Mouse (Mus musculus): ENCODE results near the gene Abca1. TPM values are rescaled to one million over a fixed set of nuclear protein-coding genes. Genes with fewer than 3 reads are reported as not detected.

The Abca1 gene
- polyA plus RNA-seq (2014; fragmentation: Illumina TruSeq; extraction: RNeasy Lipid Tissue Mini Kit (QIAGEN cat#74804); ENCODE audit: low read depth, low replicate concordance) = 76.3 TPM

DNA sequence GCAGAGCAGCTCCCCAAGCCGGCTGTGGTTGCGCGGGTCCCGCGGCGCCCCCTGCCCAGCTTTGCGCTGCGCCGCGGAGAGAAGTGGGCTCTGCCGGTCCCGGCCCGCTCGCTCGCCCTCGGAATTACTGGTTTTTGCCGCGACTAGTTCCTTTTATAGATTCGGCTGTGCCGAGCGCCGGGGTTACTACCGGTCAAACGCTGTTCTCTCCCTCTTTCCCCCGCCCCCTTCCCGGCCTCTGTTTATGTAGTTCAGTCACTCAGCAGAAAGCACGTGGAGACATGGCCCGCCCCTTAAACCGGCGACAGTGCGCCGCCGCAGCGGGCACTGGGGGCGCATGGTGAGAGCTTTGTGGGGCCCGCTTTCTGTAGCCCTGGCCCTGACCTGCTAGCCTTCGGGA is at the start of gene Abca1:
Gene Abca1, minus strand, starts transcription at position 129 of the 400 bp plus-strand sequence.

GRCm38 (mm10) chr4:53011732-53012361 is 147.8 kb downstream of the Abca1 start, which contains the start of gene Nipsnap3b:
Nipsnap3b (plus strand) TSS chr4:53011880.

GRCm38 (mm10) chr4:52989248-52989647 is 170.4 kb downstream of the Abca1 start, which contains the start of gene Nipsnap3a:
Nipsnap3a (plus strand) TSS chr4:52989272.

Other genes with a start within 250 kb of the Abca1 start
- not detected for gene Olfr272, start 240.7 kb downstream of the Abca1 start, polyA plus RNA-seq (2014; fragmentation: Illumina TruSeq; extraction: RNeasy Lipid Tissue Mini Kit (QIAGEN cat#74804); ENCODE audit: low read depth, low replicate concordance)
- not detected for gene Olfr270, start 195.3 kb downstream of the Abca1 start, polyA plus RNA-seq (2014; fragmentation: Illumina TruSeq; extraction: RNeasy Lipid Tissue Mini Kit (QIAGEN cat#74804); ENCODE audit: low read depth, low replicate concordance)
- not detected for gene Nipsnap3a, start 170.6 kb downstream of the Abca1 start, polyA plus RNA-seq (2014; fragmentation: Illumina TruSeq; extraction: RNeasy Lipid Tissue Mini Kit (QIAGEN cat#74804); ENCODE audit: low read depth, low replicate concordance)
- gene Nipsnap3b, start 148.0 kb downstream of the Abca1 start, polyA plus RNA-seq (2014; fragmentation: Illumina TruSeq; extraction: RNeasy Lipid Tissue Mini Kit (QIAGEN cat#74804); ENCODE audit: low read depth, low replicate concordance) = 86.5 TPM